Mouse (Mus musculus) ZHBTc4 (cell line): Measurements from ENCODE around the gene Olfr729.

Experiments used
- DNase-seq: peaks from one replicate; pipeline ENCODE4 v3.0.0-alpha.2; 2011; ENCODE audit warnings: low read depth, low spot score

The Olfr729 gene

DNA sequence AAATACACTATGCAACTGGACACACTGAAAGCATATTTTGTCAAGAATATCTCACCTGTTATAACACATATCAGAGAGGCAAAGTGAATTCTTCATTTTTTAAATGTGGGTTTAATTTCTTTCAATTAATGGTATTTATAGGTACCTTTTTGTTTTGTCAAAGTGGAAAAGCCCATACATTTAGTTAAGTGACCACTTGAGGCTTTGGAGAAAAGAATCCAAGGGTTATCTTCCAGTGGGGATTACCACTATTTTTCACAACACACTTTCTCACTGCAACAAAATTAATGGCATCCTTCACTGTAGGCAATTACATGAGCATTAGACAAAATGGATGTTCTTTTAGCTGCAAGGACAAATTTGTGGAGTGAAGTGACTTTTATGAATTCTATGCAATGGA, at the start of gene Olfr729:
Olfr729 (minus strand) TSS at position 101 of the 400 bp plus-strand sequence.
- DNase-seq, result no peak

DNA sequence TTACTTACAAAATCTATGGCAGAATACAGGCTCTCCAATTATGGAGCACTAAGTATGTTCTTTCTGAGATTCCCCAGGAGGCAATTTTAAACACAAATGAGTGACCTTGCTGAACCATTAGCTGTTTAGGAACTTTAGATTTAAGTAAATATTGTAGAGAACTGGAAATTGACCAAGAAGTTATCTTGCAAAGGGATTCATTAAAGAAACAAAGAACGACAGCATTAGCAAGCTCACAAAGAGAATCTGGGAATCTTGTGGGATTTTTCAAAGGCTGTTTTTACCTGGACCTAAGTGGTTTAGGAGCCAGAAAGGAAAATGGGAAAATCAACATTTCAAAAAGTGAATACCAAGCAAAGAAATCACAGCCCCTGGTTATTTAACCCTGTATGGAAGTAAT, 35.4 kb upstream of the Olfr729 start, which contains the start of gene Olfr730:
Olfr730 (minus strand) TSS at position 101 of the 400 bp plus-strand sequence.
- no peak for DNase-seq

DNA sequence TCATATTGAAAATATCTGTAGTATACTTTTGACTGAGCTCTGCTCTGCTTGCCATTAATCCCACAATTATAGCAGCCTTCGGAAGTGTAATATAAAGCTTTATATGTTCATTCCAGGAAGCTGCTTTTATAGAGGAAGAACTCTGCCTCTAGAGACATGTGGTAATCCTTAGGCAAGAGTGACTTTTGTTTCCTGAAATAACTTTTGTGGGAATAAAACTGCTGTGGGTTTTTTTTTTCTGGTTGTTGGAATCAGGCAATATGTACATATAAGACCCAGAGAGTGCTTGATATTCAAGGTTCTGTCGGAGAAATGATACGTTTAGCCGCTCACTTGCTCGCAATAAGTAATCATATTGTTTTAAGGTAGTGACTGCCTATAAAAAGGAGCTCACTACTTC, 10.1 kb downstream of the Olfr729 start, which contains the start of gene Olfr728:
Olfr728 (minus strand) TSS at position 101 of the 400 bp plus-strand sequence.
- DNase-seq, result no peak

DNA sequence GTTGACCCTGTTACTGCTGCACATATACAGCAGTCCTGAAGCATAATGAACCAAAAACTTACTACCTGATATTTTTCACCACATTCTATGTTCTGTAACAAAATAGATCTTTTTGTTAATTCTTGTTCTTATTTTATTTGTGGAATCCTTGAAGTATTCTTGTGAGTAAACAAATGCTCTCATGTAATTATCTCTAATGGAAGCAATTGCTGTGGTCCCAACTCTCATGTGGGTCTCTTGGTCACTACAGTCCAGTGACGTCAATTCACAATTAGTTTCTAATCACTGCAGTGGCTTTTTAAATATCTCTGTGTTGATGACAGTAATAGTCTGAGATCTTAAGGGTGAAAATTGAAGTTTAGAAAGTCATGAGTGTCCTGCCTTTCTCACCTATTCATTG, 29.8 kb downstream of the Olfr729 start, which contains the start of gene Olfr727:
Olfr727 (plus strand) TSS at position 301 of the 400 bp plus-strand sequence.
- DNase-seq, result no peak
